Mouse (Mus musculus): ENCODE measurements around the gene 1700025G04Rik.

GRCm38 (mm10) chr1:151899964-151900363, 190.0 kb downstream of the 1700025G04Rik start:
- TF ChIP-seq CTCF (conservative IDR thresholded peaks at IDR 0.05; ENCODE audit: low read length) (no peak), NANOG (IDR thresholded peaks at IDR 0.05; ENCODE audit: borderline replicate concordance, low read length) (peak; percentile 63; the same call in 1 of the 2 replicates)
